Mouse (Mus musculus): Measurements from ENCODE around the gene Srrm2. TPM values are rescaled to one million over a fixed set of nuclear protein-coding genes. Genes with fewer than 3 reads are reported as not detected.

Srrm2 gene
- total and polyA plus RNA-seq, 2 experiments from 2014 or later: 147 to 384 TPM

DNA sequence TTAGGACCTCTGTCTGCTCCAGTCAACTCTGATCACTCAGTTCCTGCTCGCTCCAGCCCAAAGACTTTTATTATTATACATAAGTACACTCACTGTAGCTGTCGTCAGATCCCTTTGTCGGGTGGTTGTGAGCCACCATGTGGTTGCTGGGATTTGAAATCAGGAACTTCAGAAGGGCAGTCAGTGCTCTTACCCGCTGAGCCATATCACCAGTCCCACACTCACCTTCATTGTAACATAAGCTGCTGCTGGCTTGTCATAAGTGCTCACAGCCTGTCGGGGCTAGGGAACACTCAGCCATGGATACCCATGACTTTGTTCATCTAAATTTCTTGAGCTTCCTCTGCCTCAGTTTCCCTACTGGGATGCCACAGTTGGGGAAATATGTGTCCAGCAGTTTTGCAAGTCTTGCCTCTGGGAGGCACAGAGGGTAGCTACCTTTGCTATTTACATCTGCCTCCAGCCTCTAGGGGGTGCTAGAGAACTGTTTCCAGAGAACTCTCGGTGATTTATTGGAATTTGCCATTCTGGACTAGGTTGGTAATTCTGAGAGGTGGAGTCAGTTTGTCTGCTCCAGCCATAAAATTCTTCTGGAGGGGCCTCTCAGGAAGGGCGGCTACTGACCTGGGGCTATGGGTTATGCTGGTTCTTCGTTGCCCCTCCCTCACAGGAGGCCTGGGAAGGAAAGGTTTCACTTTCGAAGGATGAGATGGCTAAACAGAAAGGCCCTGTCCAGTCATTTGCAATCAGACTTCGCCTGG lies 41.5 kb upstream of the Srrm2 start:
- no peak overlapping the region for H3K9ac ChIP-seq
- H3K4me1 ChIP-seq (ENCODE audit: insufficient read depth): peaks cover 9% of the 10 kb centered on the region
- H3K9me3 ChIP-seq (ENCODE audit: low read length): no peaks in the 10 kb centered on the region
- H3K27me3 ChIP-seq (ENCODE audit: insufficient read depth, low read length): peaks cover 27% of the 10 kb centered on the region
- no peak overlapping the region for H3K4me3 ChIP-seq (ENCODE audit: low read depth, low read length)
- WGBS: 42% methylated on average over 10 of the region's 10 CpGs
- ATAC-seq: no peak
- H3K36me3 ChIP-seq (ENCODE audit: insufficient read depth): peaks cover 27% of the 10 kb centered on the region
- DNase-seq: peak; percentile 63
- H3K27ac ChIP-seq (ENCODE audit: low read depth, low read length): no peak overlapping the region
- no peak overlapping the region for H3K4me2 ChIP-seq (ENCODE audit: low read depth)
- TF ChIP-seq CTCF (IDR thresholded peaks at IDR 0.05; ENCODE audit: low read depth): peak; percentile 73

GRCm38 (mm10) chr17:23749400-23750191 lies 40.7 kb upstream of the Srrm2 start:
- Histone ChIP-seq H3K27me3 (ENCODE audit: insufficient read depth, low read length) (peaks cover 19% of the 10 kb centered on the region; the same call in 1 of the 2 replicates), H3K4me3 (ENCODE audit: low read depth, low read length) (no peak overlapping the region), H3K9me3 (ENCODE audit: low read length) (no peaks in the 10 kb centered on the region), H3K36me3 (ENCODE audit: insufficient read depth) (peaks cover 27% of the 10 kb centered on the region), H3K27ac (ENCODE audit: low read depth, low read length) (no peak overlapping the region), H3K9ac (no peak overlapping the region), H3K4me2 (ENCODE audit: low read depth) (no peak overlapping the region), H3K4me1 (ENCODE audit: insufficient read depth) (peaks cover 9% of the 10 kb centered on the region)
- no peak for TF ChIP-seq CTCF (IDR thresholded peaks at IDR 0.05; ENCODE audit: low read depth)
- no peak for DNase-seq
- 83% methylated on average over 11 of the region's 11 CpGs for WGBS
- ATAC-seq: no peak

- ATAC-seq (no peak), DNase-seq (no peak)
- Histone ChIP-seq H3K27ac (ENCODE audit: low read depth, low read length) (no peak overlapping the region), H3K9me3 (ENCODE audit: low read length) (no peaks in the 10 kb centered on the region), H3K9ac (no peak overlapping the region), H3K4me3 (ENCODE audit: low read depth, low read length) (no peak overlapping the region), H3K36me3 (ENCODE audit: insufficient read depth) (peaks cover 80% of the 10 kb centered on the region), H3K4me2 (ENCODE audit: low read depth) (no peak overlapping the region), H3K4me1 (ENCODE audit: insufficient read depth) (no peaks in the 10 kb centered on the region), H3K27me3 (ENCODE audit: insufficient read depth, low read length) (no peaks in the 10 kb centered on the region)
- 92% methylated on average over 13 of the region's 13 CpGs for whole genome bisulfite sequencing
- no peak for TF ChIP-seq CTCF (IDR thresholded peaks at IDR 0.05; ENCODE audit: low read depth)
Observed at GRCm38 (mm10) chr17:23755689-23756088, 34.6 kb upstream of the Srrm2 start.

GRCm38 (mm10) chr17:23757581-23757980 lies 32.8 kb upstream of the Srrm2 start:
- Histone ChIP-seq H3K4me1 (ENCODE audit: insufficient read depth) (no peaks in the 10 kb centered on the region), H3K4me3 (ENCODE audit: low read depth, low read length) (no peak overlapping the region), H3K27ac (ENCODE audit: low read depth, low read length) (no peak overlapping the region), H3K4me2 (ENCODE audit: low read depth) (no peak overlapping the region), H3K27me3 (ENCODE audit: insufficient read depth, low read length) (no peaks in the 10 kb centered on the region), H3K9me3 (ENCODE audit: low read length) (no peaks in the 10 kb centered on the region), H3K36me3 (ENCODE audit: insufficient read depth) (peaks cover 81% of the 10 kb centered on the region), H3K9ac (no peak overlapping the region)
- 93% methylated on average over 9 of the region's 9 CpGs for WGBS
- DNase-seq (no peak), ATAC-seq (no peak)
- TF ChIP-seq CTCF (IDR thresholded peaks at IDR 0.05; ENCODE audit: low read depth): no peak

GRCm38 (mm10) chr17:23758801-23759200 lies 31.5 kb upstream of the Srrm2 start:
- Histone ChIP-seq H3K4me3 (ENCODE audit: low read depth, low read length) (no peak overlapping the region), H3K36me3 (ENCODE audit: insufficient read depth) (peaks cover 72% of the 10 kb centered on the region), H3K27ac (ENCODE audit: low read depth, low read length) (no peak overlapping the region), H3K27me3 (ENCODE audit: insufficient read depth, low read length) (no peaks in the 10 kb centered on the region), H3K4me2 (ENCODE audit: low read depth) (no peak overlapping the region), H3K4me1 (ENCODE audit: insufficient read depth) (no peaks in the 10 kb centered on the region), H3K9ac (no peak overlapping the region), H3K9me3 (ENCODE audit: low read length) (no peaks in the 10 kb centered on the region)
- TF ChIP-seq CTCF (IDR thresholded peaks at IDR 0.05; ENCODE audit: low read depth): no peak
- ATAC-seq: peak; percentile 21; the same call in 1 of the 2 replicates
- no peak for DNase-seq
- 55% methylated on average over 8 of the region's 8 CpGs for WGBS

GRCm38 (mm10) chr17:23760231-23760630 lies 30.1 kb upstream of the Srrm2 start:
- DNase-seq (no peak), ATAC-seq (no peak)
- Histone ChIP-seq H3K27me3 (ENCODE audit: insufficient read depth, low read length) (no peaks in the 10 kb centered on the region), H3K27ac (ENCODE audit: low read depth, low read length) (no peak overlapping the region), H3K4me2 (ENCODE audit: low read depth) (no peak overlapping the region), H3K9me3 (ENCODE audit: low read length) (no peaks in the 10 kb centered on the region), H3K4me1 (ENCODE audit: insufficient read depth) (no peaks in the 10 kb centered on the region), H3K4me3 (ENCODE audit: low read depth, low read length) (no peak overlapping the region), H3K36me3 (ENCODE audit: insufficient read depth) (peaks cover 71% of the 10 kb centered on the region), H3K9ac (no peak overlapping the region)
- no peak for TF ChIP-seq CTCF (IDR thresholded peaks at IDR 0.05; ENCODE audit: low read depth)
- WGBS: 93% methylated on average over 9 of the region's 9 CpGs

DNA sequence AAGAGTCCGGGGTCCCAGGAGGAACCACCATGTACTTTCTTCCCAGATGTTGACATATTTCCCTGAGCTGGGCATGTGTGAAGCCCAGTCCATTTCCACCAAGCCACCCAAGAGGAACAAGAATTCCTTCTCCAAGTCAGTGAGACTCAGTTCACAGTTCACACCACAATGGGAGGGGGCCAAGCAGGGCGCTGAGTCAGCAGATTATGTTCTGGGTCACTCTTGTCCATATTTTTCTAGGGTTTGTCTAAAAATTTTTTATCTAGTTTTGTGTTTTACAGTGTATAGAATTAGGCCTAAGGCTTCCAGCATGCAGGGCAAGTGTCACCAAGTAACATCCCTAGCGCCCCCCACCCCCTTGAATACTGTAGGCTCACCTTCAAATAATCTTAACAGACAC lies 29.2 kb upstream of the Srrm2 start:
- H3K36me3 ChIP-seq (ENCODE audit: insufficient read depth): peaks cover 62% of the 10 kb centered on the region
- no peaks in the 10 kb centered on the region for H3K9me3 ChIP-seq (ENCODE audit: low read length)
- DNase-seq: no peak
- no peak overlapping the region for H3K27ac ChIP-seq (ENCODE audit: low read depth, low read length)
- no peak for TF ChIP-seq CTCF (IDR thresholded peaks at IDR 0.05; ENCODE audit: low read depth)
- H3K4me1 ChIP-seq (ENCODE audit: insufficient read depth): no peaks in the 10 kb centered on the region
- no peak overlapping the region for H3K4me2 ChIP-seq (ENCODE audit: low read depth)
- H3K4me3 ChIP-seq (ENCODE audit: low read depth, low read length): no peak overlapping the region
- no peaks in the 10 kb centered on the region for H3K27me3 ChIP-seq (ENCODE audit: insufficient read depth, low read length)
- ATAC-seq: no peak
- WGBS: 98% methylated on average over 3 of the region's 3 CpGs
- H3K9ac ChIP-seq: no peak overlapping the region
